Mouse (Mus musculus) left cerebral cortex, postnatal 10 days (tissue): ENCODE measurements around the gene Insc. TPM values are rescaled to one million over a fixed set of nuclear protein-coding genes. Genes with fewer than 3 reads are reported as not detected.

Source experiments
- DNase-seq, 2 experiments: peaks; one replicate each; pipeline ENCODE4 v3.0.0; 2021 to 2022; ENCODE audit warnings: low spot score in 2 of 2, mixed read lengths in 1 of 2; ENCODE audit errors: extremely low spot score in 1 of 2
- intact Hi-C: fragments of 180-260 bp; cut with DNase I; formaldehyde crosslinking; loops from one replicate; pipeline ENCODE4 v1.15.1; 2025
- total RNA-seq, 2 experiments: library from RNA; stranded (reverse); gene quantifications; 2 replicates each; pipeline ENCODE4 v1.2.3; 2021

The Insc gene
- total RNA-seq, 2 experiments from 2014 or later = 0.62 to 1.3 TPM

GRCm38 (mm10) chr7:114874579-114874978 is 131.1 kb downstream of the Insc start:
- no peak for DNase-seq
- intact Hi-C loops = loop anchor here (5.0 kb wide), 2 partner anchors 343 to 1158 kb away; no protein-coding TSS in a partner anchor

DNA sequence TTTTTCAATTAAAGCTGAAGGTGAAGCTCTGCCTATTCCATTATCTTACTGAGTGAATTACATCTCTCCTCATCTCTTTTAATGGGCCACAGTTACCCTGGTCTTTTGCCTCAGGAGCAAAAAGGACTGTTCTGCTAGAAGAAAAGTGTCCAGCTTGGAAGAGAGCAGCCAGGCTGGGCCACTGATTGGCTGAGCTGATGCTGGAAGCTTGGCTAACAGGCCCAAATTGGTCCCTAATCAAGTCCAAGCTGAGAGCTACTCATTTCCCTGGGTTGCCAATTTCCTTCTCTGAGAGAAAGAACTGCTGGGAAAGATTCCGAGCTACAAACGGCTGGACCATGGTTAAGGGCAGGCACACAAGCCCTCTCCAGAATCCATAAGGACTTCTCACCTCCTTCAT is 140.1 kb downstream of the Insc start:
- intact Hi-C loops = loop anchor here (10.0 kb wide), 1 partner anchor 571 kb away; no protein-coding TSS in a partner anchor
- peak in 1 of 2 experiments; percentile 38 for DNase-seq

- peak in 1 of 2 experiments; percentile 26 for DNase-seq
- intact Hi-C loops = loop anchor here (10.0 kb wide), 1 partner anchor 568 kb away; no protein-coding TSS in a partner anchor
These were observed 143.4 kb downstream of the Insc start for GRCm38 (mm10) chr7:114886933-114887332.

DNA sequence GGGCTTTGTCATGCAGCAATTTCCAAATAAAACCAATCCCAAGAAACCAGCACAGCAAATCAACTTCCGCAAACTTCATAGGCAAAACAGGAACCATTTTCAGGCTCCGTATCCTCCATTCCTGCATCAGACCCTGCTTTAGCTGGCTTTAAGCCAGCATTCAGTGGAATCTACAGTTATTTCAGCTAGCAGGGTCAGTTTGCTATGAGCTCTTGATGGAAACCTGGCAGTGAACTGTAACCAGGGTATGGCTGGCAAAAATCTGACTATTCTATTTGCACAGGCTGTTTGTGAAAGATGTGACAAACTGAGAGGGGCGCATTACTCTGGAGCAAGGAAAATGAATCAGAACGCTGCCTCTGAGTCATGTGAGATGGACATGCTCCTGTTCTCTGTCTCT is 146.7 kb downstream of the Insc start:
- intact Hi-C loops = no loop called here
- no peak for DNase-seq

GRCm38 (mm10) chr7:114892618-114893257 is 149.2 kb downstream of the Insc start:
- intact Hi-C loops = no loop called here
- peak; percentile 53 to 77 for DNase-seq

- DNase-seq = no peak
- intact Hi-C loops = no loop called here
These were observed 150.4 kb downstream of the Insc start for GRCm38 (mm10) chr7:114893889-114894288.

GRCm38 (mm10) chr7:114896966-114897697 is 153.6 kb downstream of the Insc start:
- no peak for DNase-seq
- intact Hi-C loops = no loop called here

Other genes starting within 250 kb of the Insc start
- gene Cyp2r1, start 180.7 kb upstream of the Insc start, total RNA-seq = 1 to 10 TPM; 1.5 to 1.8 TPM
- 1 to 10 TPM; 3.1 to 3.7 TPM for gene Calca, start 107.3 kb upstream of the Insc start, total RNA-seq
- gene Calcb, start 25.1 kb upstream of the Insc start, total RNA-seq = not detected